Mouse (Mus musculus) neutrophil, adult 5-6 weeks (primary cell): Measurements from ENCODE around the gene Habp4. TPM values are rescaled to one million over a fixed set of nuclear protein-coding genes. Genes with fewer than 3 reads are reported as not detected.

Experiments used
- ATAC-seq: fragments of 151-379, 151-347 bp; 2 replicates; pipeline ENCODE4 v1.8.0; 2017; ENCODE audit warnings: mild to moderate bottlenecking, moderate TSS enrichment; ENCODE audit not compliant: insufficient number of reproducible peaks, poor library complexity, low FRiP score, severe bottlenecking; ENCODE audit errors: extremely low read depth
- total RNA-seq: library from RNA; stranded (forward); fragments of 200-1000 nt; gene quantifications from 2 replicates; pipeline ENCODE4 v1.2.3, GENCODE M21; 2017

Gene Habp4
- total RNA-seq, 1 experiment from 2014 or later, result 10.1 TPM

DNA sequence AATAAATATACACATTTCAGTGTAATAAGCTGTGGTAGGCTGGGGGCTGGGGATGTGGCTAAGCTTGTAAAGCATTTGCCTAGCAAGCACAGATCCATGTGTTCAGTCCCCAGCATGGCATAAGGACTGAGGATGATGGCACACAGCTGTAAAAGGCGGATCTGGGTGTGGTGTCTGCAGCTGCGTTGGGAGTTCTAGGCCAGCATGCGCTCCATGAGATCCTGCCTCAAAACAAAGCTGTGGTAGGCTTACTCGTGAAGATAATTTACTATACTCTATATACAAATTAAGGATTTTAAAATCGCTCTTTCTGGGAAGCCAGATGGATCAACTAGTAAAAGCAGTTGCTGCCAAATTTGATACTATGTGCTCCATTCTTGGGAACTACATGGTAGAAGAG, 53.3 kb downstream of the Habp4 start:
- ATAC-seq, result no peak

DNA sequence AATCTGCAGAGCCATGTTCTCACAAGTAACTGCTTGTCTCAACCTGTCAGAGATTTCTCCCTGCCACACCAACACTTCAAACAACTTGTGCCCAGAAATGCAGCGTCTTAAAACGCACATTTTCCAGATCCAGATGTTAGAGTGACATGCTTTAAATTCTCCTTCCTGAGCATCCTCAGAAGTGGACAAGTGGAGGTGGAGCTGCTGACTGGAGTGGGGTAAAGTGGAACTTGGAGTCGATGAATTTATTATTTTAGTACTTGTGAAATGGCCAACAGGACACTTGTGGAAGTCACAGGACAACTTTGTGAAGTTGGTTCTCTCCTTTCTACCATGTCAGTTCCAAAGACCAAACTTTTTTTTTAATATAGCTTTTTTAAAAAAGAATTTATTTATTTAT, 64.1 kb downstream of the Habp4 start:
- ATAC-seq, result no peak

DNA sequence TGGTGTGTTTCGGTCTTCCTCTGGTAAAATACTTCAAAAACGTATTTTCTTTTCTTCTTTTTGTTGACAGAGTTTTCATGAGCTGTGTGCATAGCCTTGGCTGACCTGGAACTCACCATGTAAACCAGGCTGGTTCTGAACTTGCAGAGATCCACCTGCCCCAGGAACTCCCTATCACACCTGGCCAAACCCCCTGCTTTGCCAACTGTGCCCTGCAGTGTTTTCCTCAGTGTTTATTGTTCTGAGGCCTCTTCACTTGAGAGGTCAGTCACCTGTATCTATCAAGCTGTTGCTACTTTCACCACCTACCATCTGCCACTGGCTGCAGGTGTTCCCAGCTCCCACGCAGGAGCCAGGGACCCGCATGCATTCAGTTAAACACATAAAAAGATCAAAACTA, 65.1 kb downstream of the Habp4 start:
- no peak for ATAC-seq

DNA sequence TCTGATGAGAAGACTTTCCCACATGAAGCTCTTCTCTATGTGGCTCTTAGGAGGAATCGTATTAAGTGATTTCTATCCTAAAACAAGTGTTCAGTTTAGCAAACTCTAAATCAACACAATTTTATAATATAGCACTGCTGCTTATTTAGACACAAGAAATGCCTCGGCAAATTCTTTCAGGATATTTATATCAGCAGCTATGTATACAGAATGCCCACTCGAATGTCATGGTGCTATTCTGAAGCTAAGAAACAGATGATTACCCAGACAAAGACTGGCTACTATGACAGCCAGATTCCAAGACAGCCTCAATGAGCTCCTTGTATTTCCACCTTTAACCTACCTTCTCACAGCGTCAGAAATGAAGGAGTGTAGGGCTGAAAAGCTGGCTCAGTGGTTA, 71.5 kb downstream of the Habp4 start:
- no peak for ATAC-seq

DNA sequence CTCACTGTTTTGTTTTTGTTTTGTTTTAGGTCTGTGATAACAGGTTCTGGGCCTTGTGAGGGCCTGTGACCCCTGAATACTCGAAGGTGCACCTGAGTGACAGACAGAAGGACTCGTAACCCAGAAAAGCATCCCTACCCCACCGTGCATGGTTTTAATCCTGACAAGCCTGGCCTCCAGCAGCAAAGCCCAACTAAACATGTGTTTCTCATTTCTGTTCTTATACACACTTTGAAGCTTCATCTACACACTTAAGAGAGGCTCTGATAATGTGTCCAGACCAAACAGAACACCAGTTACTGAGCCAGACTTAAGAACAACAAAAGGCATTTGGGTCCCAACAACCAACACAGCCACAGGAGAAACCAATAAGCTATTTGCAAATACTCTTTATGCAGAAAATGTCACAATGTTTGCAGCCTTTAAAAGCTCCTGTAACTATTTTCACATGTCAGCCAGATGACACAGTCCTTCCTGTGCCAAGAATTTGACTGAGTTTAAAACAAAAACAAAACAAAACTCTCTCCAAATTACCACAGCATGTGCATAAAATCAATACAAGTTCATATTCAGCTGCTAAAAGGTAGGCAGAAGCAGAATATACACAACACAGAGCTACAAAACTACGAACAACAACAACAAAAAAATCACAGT, 73.6 kb downstream of the Habp4 start:
- ATAC-seq, result no peak

DNA sequence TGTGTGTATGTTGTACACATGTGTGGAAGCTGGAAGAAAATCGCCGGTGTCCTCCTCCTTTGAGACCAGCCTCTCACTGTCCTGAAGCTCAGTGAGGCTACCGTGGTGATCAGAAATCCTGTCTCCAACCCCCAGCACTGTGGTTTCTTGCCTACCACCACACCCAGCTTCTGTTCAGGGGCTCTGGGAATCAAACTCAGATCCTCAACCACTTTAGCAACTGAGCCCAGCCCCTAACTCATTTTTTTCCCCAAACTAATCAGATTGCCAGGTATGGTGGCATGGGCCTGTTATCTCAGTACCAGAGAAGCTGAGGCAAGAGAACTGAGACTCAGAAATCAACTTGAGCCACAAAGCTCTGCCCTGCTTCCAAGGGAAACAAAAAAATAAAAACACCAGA, 74.2 kb downstream of the Habp4 start:
- no peak for ATAC-seq

Other genes starting within 250 kb of the Habp4 start
- not detected in 2 replicates for gene Hsd17b3, start 72.6 kb upstream of the Habp4 start, total RNA-seq
- gene Slc35d2, start 32.5 kb upstream of the Habp4 start, total RNA-seq, result 18.9 and 25.3 TPM in 2 replicates
- 17.6 and 21.8 TPM in 2 replicates for gene Zfp367, start 8.6 kb upstream of the Habp4 start, total RNA-seq
- 5.6 and 8.1 TPM in 2 replicates for gene Cdc14b, start 113.5 kb downstream of the Habp4 start, total RNA-seq
- gene Aaed1, start 150.9 kb downstream of the Habp4 start, total RNA-seq, result 64.6 and 69.6 TPM in 2 replicates
- 19.3 and 21.0 TPM in 2 replicates for gene Ctsl, start 209.1 kb downstream of the Habp4 start, total RNA-seq